Comparison of ENCODE assay signal across 11 mouse cellular contexts in the genomic region with DNA sequence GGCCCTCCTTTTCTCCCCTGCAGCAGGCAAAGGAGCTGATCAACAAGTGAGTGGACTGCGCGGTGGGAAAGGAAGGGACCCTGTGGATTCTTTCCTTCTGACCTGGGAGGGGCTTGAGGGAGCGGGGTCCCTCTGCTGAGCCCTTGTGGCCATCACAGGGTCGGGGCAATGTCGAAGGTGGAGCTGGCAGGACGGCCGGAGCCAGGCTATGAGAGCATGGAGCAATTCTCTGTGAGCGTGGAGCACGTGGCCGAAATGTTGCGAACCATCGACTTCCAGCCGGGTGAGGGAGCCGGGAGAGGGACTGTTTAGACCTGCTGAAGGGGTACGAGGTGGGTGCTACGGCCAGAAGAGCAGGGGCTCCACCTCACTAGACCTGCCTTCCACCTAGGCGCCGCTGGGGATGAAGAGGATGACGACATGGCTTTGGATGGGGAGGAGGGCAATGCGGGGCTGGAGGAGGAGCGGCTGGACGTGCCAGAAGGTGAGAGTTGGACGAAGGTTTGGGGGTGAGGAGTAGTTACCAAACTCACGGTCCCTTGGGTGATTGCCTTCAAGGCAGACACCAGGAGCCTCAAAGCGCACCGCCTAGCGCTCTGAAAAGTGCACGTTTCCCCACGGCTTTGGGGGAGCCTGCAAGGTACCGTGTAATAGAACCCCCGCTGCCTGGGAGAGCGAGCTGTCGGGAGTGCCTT. TPM values are rescaled to one million over a fixed set of nuclear protein-coding genes. Genes with fewer than 3 reads are reported as not detected.
DNase-seq lines count a peak whose midpoint lies in the region; ATAC-seq and TF ChIP-seq lines count a peak whose summit lies in the region.
"Had no signal": no experiment of that assay in that cellular context is flagged by ENCODE, and none has a peak within 500 bp of the region (broad histone marks: within the 10 kb centered on the region; RNA-seq: fewer than 3 reads in every experiment).

No protein-coding gene starts in this region.

- peaks cover 66% of the 10 kb centered on the region for H3K27me3 ChIP-seq in embryonic facial prominence, embryonic 12.5 days
- peaks cover 62% of the 10 kb centered on the region for H3K27me3 ChIP-seq in hindbrain, embryonic 15.5 days
- H3K27me3 ChIP-seq in neural tube, embryonic 12.5 days (replicated peaks), result peaks cover 62% of the 10 kb centered on the region
- peaks cover 84% of the 10 kb centered on the region for H3K27me3 ChIP-seq in liver, embryonic 12.5 days (replicated peaks)

- no peak for ATAC-seq in embryonic facial prominence, embryonic 12.5 days (ENCODE audit: insufficient number of reproducible peaks, insufficient read depth, low FRiP score, low TSS enrichment)
- ATAC-seq in hindbrain, embryonic 15.5 days (ENCODE audit: low FRiP score, low read depth), result no peak
- no peak for ATAC-seq in neural tube, embryonic 12.5 days (ENCODE audit: low FRiP score, low read depth)
- ATAC-seq in liver, embryonic 12.5 days, result no peak

- WGBS in embryonic facial prominence, embryonic 12.5 days, result 2% methylated on average over 29 of the region's 33 CpGs
- 2% methylated on average over 33 of the region's 33 CpGs for WGBS in hindbrain, embryonic 15.5 days
- WGBS in neural tube, embryonic 12.5 days, result under 1% methylated on average over 33 of the region's 33 CpGs
- 3% methylated on average over 33 of the region's 33 CpGs for WGBS in liver, embryonic 12.5 days (ENCODE audit: insufficient replicate concordance)

- H3K4me1 ChIP-seq in embryonic facial prominence, embryonic 12.5 days, result peaks cover 16% of the 10 kb centered on the region
- H3K4me1 ChIP-seq in hindbrain, embryonic 15.5 days (replicated peaks), result peaks cover 25% of the 10 kb centered on the region
- peaks cover 24% of the 10 kb centered on the region for H3K4me1 ChIP-seq in neural tube, embryonic 12.5 days
- no peaks in the 10 kb centered on the region for H3K4me1 ChIP-seq in liver, embryonic 12.5 days

- no peak overlapping the region for H3K27ac ChIP-seq in layer of hippocampus, adult 2 months
- H3K27ac ChIP-seq in embryonic facial prominence, embryonic 12.5 days, result no peak overlapping the region
- no peak overlapping the region for H3K27ac ChIP-seq in hindbrain, embryonic 15.5 days (replicated peaks)
- H3K27ac ChIP-seq in neural tube, embryonic 12.5 days, result no peak overlapping the region
- no peak overlapping the region for H3K27ac ChIP-seq in liver, embryonic 12.5 days

- H3K9ac ChIP-seq in embryonic facial prominence, embryonic 12.5 days, result no peak overlapping the region
- H3K9ac ChIP-seq in hindbrain, embryonic 15.5 days, result no peak overlapping the region
- H3K9ac ChIP-seq in neural tube, embryonic 12.5 days, result no peak overlapping the region
- H3K9ac ChIP-seq in liver, embryonic 12.5 days, result no peak overlapping the region

- H3K9me3 ChIP-seq in embryonic facial prominence, embryonic 12.5 days, result no peaks in the 10 kb centered on the region
- H3K9me3 ChIP-seq in hindbrain, embryonic 15.5 days, result no peaks in the 10 kb centered on the region
- H3K9me3 ChIP-seq in neural tube, embryonic 12.5 days, result no peaks in the 10 kb centered on the region
- H3K9me3 ChIP-seq in liver, embryonic 12.5 days (replicated peaks), result no peaks in the 10 kb centered on the region

- H3K36me3 ChIP-seq in embryonic facial prominence, embryonic 12.5 days, result peaks cover 5% of the 10 kb centered on the region
- H3K36me3 ChIP-seq in hindbrain, embryonic 15.5 days, result 0 out of 2 replicates have a peak, but pooled peaks cover 7% of the 10 kb centered on the region
- H3K36me3 ChIP-seq in neural tube, embryonic 12.5 days, result peaks cover 7% of the 10 kb centered on the region; the same call in 1 of the 2 replicates
- H3K36me3 ChIP-seq in liver, embryonic 12.5 days, result peaks cover 9% of the 10 kb centered on the region; the same call in 1 of the 2 replicates

- no peak for DNase-seq in layer of hippocampus, adult 2 months (ENCODE audit: low spot score in 2 of 2)
- DNase-seq in layer of hippocampus, adult 11-12 months (ENCODE audit: low spot score), result no peak
- DNase-seq in cerebellum, adult 18-20 months, result no peak
- DNase-seq: layer of hippocampus, postnatal 36 days; lung, postnatal 14 days; thymus, adult 2 months had no signal

- peak; percentile 42 for TF ChIP-seq CTCF in layer of hippocampus, adult 2 months (conservative IDR thresholded peaks at IDR 0.05)

- peak overlapping the region; percentile 46 for H3K4me3 ChIP-seq in layer of hippocampus, adult 2 months
- no peak overlapping the region for H3K4me3 ChIP-seq in embryonic facial prominence, embryonic 12.5 days
- H3K4me3 ChIP-seq in hindbrain, embryonic 15.5 days, result peak overlapping the region; percentile 39
- no peak overlapping the region for H3K4me3 ChIP-seq in neural tube, embryonic 12.5 days
- H3K4me3 ChIP-seq in liver, embryonic 12.5 days, result no peak overlapping the region
- H3K4me3 ChIP-seq: erythroblast, embryonic 14.5 days had no signal

- H3K4me2 ChIP-seq in embryonic facial prominence, embryonic 12.5 days (replicated peaks), result peak overlapping the region; percentile 29
- H3K4me2 ChIP-seq in hindbrain, embryonic 15.5 days, result peak overlapping the region; percentile 61
- H3K4me2 ChIP-seq in neural tube, embryonic 12.5 days (replicated peaks), result peak overlapping the region; percentile 57
- no peak overlapping the region for H3K4me2 ChIP-seq in liver, embryonic 12.5 days

RNA-seq across cellular contexts. Expression of a gene that starts 1.8 kb away (rescaled TPM):
- total RNA-seq in layer of hippocampus, adult 2 months (2021), result not detected
- not detected in 2 replicates for polyA plus RNA-seq in embryonic facial prominence, embryonic 12.5 days (2016; fragmentation: Nextera tagmentation; extraction: Ambion mirVana)
- not detected in 2 replicates for polyA plus RNA-seq in hindbrain, embryonic 15.5 days (2015; fragmentation: Nextera tagmentation; extraction: Ambion mirVana)
- polyA plus RNA-seq in neural tube, embryonic 12.5 days (2016; fragmentation: Nextera tagmentation; extraction: Ambion mirVana), result not detected in 2 replicates
- not detected in 2 replicates for polyA plus RNA-seq in liver, embryonic 12.5 days (2016; fragmentation: Nextera tagmentation; extraction: Ambion mirVana)
- total RNA-seq: layer of hippocampus, postnatal 36 days had no signal
- polyA plus RNA-seq: erythroblast, embryonic 14.5 days; thymus, adult 2 months had no signal

RNA-seq across cellular contexts. Expression of a gene that starts 17.2 kb away (rescaled TPM):
- total RNA-seq in layer of hippocampus, adult 2 months (2021), result 10 to 100 TPM; 58.8 to 61.3 TPM
- 64.8 and 72.0 TPM in 2 replicates for polyA plus RNA-seq in embryonic facial prominence, embryonic 12.5 days (2016; fragmentation: Nextera tagmentation; extraction: Ambion mirVana)
- polyA plus RNA-seq in hindbrain, embryonic 15.5 days (2015; fragmentation: Nextera tagmentation; extraction: Ambion mirVana), result 54.0 and 60.1 TPM in 2 replicates
- polyA plus RNA-seq in neural tube, embryonic 12.5 days (2016; fragmentation: Nextera tagmentation; extraction: Ambion mirVana), result 50.3 and 51.5 TPM in 2 replicates
- 25.8 and 27.0 TPM in 2 replicates for polyA plus RNA-seq in liver, embryonic 12.5 days (2016; fragmentation: Nextera tagmentation; extraction: Ambion mirVana)

RNA-seq across cellular contexts. Expression of a gene that starts 20.4 kb away (rescaled TPM):
- total RNA-seq in layer of hippocampus, adult 2 months (2021), result not detected
- 1.4 and 1.7 TPM in 2 replicates for polyA plus RNA-seq in embryonic facial prominence, embryonic 12.5 days (2016; fragmentation: Nextera tagmentation; extraction: Ambion mirVana)
- polyA plus RNA-seq in hindbrain, embryonic 15.5 days (2015; fragmentation: Nextera tagmentation; extraction: Ambion mirVana), result not detected in 2 replicates
- polyA plus RNA-seq in neural tube, embryonic 12.5 days (2016; fragmentation: Nextera tagmentation; extraction: Ambion mirVana), result 0.79 and 0.88 TPM in 2 replicates
- polyA plus RNA-seq in liver, embryonic 12.5 days (2016; fragmentation: Nextera tagmentation; extraction: Ambion mirVana), result 0.12 TPM in 1 of 2 replicates, not detected in the other
- total RNA-seq: layer of hippocampus, postnatal 36 days had no signal
- polyA plus RNA-seq: erythroblast, embryonic 14.5 days had no signal

RNA-seq across cellular contexts. Expression of a gene that starts 28.8 kb away (rescaled TPM):
- 10 to 100 TPM; 89.6 to 92.2 TPM for total RNA-seq in layer of hippocampus, adult 2 months (2021)
- 0.22 and 0.52 TPM in 2 replicates for polyA plus RNA-seq in embryonic facial prominence, embryonic 12.5 days (2016; fragmentation: Nextera tagmentation; extraction: Ambion mirVana)
- polyA plus RNA-seq in hindbrain, embryonic 15.5 days (2015; fragmentation: Nextera tagmentation; extraction: Ambion mirVana), result 36.2 and 46.7 TPM in 2 replicates
- polyA plus RNA-seq in neural tube, embryonic 12.5 days (2016; fragmentation: Nextera tagmentation; extraction: Ambion mirVana), result 16.2 and 18.8 TPM in 2 replicates
- polyA plus RNA-seq in liver, embryonic 12.5 days (2016; fragmentation: Nextera tagmentation; extraction: Ambion mirVana), result 0.26 and 0.48 TPM in 2 replicates
- polyA plus RNA-seq: erythroblast, embryonic 14.5 days had no signal

RNA-seq across cellular contexts. Expression of a gene that starts 30.8 kb away (rescaled TPM):
- not detected for total RNA-seq in layer of hippocampus, adult 2 months (2021)
- not detected in 2 replicates for polyA plus RNA-seq in embryonic facial prominence, embryonic 12.5 days (2016; fragmentation: Nextera tagmentation; extraction: Ambion mirVana)
- polyA plus RNA-seq in hindbrain, embryonic 15.5 days (2015; fragmentation: Nextera tagmentation; extraction: Ambion mirVana), result not detected in 2 replicates
- not detected in 2 replicates for polyA plus RNA-seq in neural tube, embryonic 12.5 days (2016; fragmentation: Nextera tagmentation; extraction: Ambion mirVana)
- polyA plus RNA-seq in liver, embryonic 12.5 days (2016; fragmentation: Nextera tagmentation; extraction: Ambion mirVana), result not detected in 2 replicates
- total RNA-seq: layer of hippocampus, postnatal 36 days had no signal
- polyA plus RNA-seq: erythroblast, embryonic 14.5 days; thymus, adult 2 months had no signal

Comparison
In these comparisons a context has a peak if more than half of its experiments do, and no peak if none do; other contexts are left out.
1. H3K4me3 ChIP-seq: peak in layer of hippocampus, adult 2 months (single experiment) and hindbrain, embryonic 15.5 days (single experiment); none in embryonic facial prominence, embryonic 12.5 days (single experiment), neural tube, embryonic 12.5 days (single experiment) and liver, embryonic 12.5 days (single experiment).